Mouse (Mus musculus) subcutaneous adipose tissue, adult 2 months (tissue): ENCODE data around the gene Gpr63. TPM values are rescaled to one million over a fixed set of nuclear protein-coding genes. Genes with fewer than 3 reads are reported as not detected.

ENCODE experiments used
- polyA plus RNA-seq: library from polyadenylated mRNA; depleted of rRNA; stranded (reverse); fragments of >200 nt; gene quantifications from 2 replicates; pipeline ENCODE4 v1.2.3, GENCODE M21; 2012; ENCODE audit warnings: low replicate concordance; rRNA removed

Gpr63 gene
- polyA plus RNA-seq, result 3.2 and 11.4 TPM in 2 replicates

GRCm38 (mm10) chr4:24966299-24966991 is at the start of gene Gpr63:
TSS of gene Gpr63 (plus strand) at chr4:24966407.

Other genes starting within 250 kb of the Gpr63 start
- gene Klhl32, start 115.3 kb upstream of the Gpr63 start, polyA plus RNA-seq, result 0.20 and 6.4 TPM in 2 replicates
- gene Ndufaf4, start 68.3 kb upstream of the Gpr63 start, polyA plus RNA-seq, result 3.0 and 4.0 TPM in 2 replicates